Comparison of ENCODE assay signal across 16 mouse cellular contexts in the genomic region with DNA sequence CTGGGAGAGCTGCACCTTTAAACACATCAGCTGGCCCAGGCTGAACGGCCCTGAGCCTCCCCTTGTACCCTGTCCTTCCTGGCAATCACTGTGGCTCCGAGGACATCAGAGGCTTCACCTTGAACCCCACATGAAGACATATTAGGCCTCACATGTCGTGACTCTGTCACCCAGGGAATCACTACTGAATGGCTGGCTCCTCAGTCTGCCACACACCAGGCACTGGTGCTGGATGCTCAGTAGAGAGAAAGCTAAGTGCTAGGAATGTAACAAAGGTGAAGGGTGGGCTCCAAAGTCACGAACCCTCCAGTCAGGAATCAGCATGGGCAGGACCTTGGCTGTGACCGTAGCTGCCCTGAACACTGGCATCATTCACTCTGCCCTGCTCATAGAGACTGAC. TPM values are rescaled to one million over a fixed set of nuclear protein-coding genes. Genes with fewer than 3 reads are reported as not detected.
"Had no signal": no experiment of that assay in that cellular context is flagged by ENCODE, and none has a peak within 500 bp of the region (broad histone marks: within the 10 kb centered on the region; RNA-seq: fewer than 3 reads in every experiment).

No protein-coding gene starts in this region.

- H3K9ac ChIP-seq: limb, embryonic 13.5 days; liver, embryonic 15.5 days; midbrain, embryonic 12.5 days had no signal

- H3K27me3 ChIP-seq: limb, embryonic 13.5 days had no signal

- DNase-seq: kidney, adult 9 months; kidney, postnatal 36 days; layer of hippocampus, adult 9-11 months; layer of hippocampus, postnatal 36 days; lung, adult 2 months; lung, postnatal 14 days; right cerebral cortex, adult 18-20 months; thymus, postnatal 4 days had no signal

- H3K4me1 ChIP-seq: midbrain, embryonic 12.5 days had no signal

- H3K4me3 ChIP-seq: limb, embryonic 13.5 days; liver, embryonic 15.5 days; megakaryocyte, embryonic 14.5 days; midbrain, embryonic 12.5 days had no signal

- H3K27ac ChIP-seq: kidney, postnatal 0 days; limb, embryonic 13.5 days; liver, embryonic 15.5 days; macrophage; midbrain, embryonic 12.5 days; stomach, postnatal 0 days had no signal

- H3K4me2 ChIP-seq: limb, embryonic 13.5 days; liver, embryonic 11.5 days; liver, embryonic 15.5 days; midbrain, embryonic 12.5 days had no signal

- H3K9me3 ChIP-seq: limb, embryonic 13.5 days; liver, embryonic 15.5 days; midbrain, embryonic 12.5 days had no signal

RNA-seq across cellular contexts. Expression of a gene that starts 20.7 kb away (rescaled TPM):
- polyA plus RNA-seq: macrophage had no signal
